Mouse (Mus musculus): ENCODE results near the gene Fbp1. TPM values are rescaled to one million over a fixed set of nuclear protein-coding genes. Genes with fewer than 3 reads are reported as not detected.
"Not testable (repeated sequence)": the region's sequence is repeated elsewhere in the genome, so short reads cannot be mapped to it uniquely, and the experiment has no call there.

Gene Fbp1
- polyA plus RNA-seq, 1 experiment from 2014 or later: 3.8 TPM

GRCm38 (mm10) chr13:62833341-62833740 is 54.7 kb downstream of the Fbp1 start:
- Histone ChIP-seq H3K9ac (ENCODE audit: low read length) (no peak overlapping the region), H3K27ac (replicated peaks) (no peak overlapping the region), H3K4me1 (replicated peaks; ENCODE audit: control insufficient read depth, insufficient read depth) (no peaks in the 10 kb centered on the region), H3K9me3 (ENCODE audit: control insufficient read depth, low read length) (no peaks in the 10 kb centered on the region), H3K27me3 (ENCODE audit: control insufficient read depth, insufficient read depth, low read length) (no peaks in the 10 kb centered on the region), H3K4me3 (ENCODE audit: low read depth, low read length) (no peak overlapping the region), H3K4me2 (replicated peaks; ENCODE audit: low read depth) (no peak overlapping the region), H3K36me3 (ENCODE audit: control insufficient read depth, insufficient read depth, low read length) (no peaks in the 10 kb centered on the region)
- DNase-seq (ENCODE audit: low spot score) (no peak), ATAC-seq (ENCODE audit: low FRiP score, low TSS enrichment) (no peak)
- no peak for TF ChIP-seq CTCF (IDR thresholded peaks at IDR 0.05; ENCODE audit: low read depth)
- no peak for TF ChIP-seq EP300 (optimal IDR thresholded peaks at IDR 0.05)
- WGBS: 34% methylated on average over 4 of the region's 4 CpGs

- ATAC-seq (ENCODE audit: low FRiP score, low TSS enrichment): no peak
- Histone ChIP-seq H3K27ac (replicated peaks) (no peak overlapping the region), H3K27me3 (ENCODE audit: control insufficient read depth, insufficient read depth, low read length) (no peaks in the 10 kb centered on the region), H3K36me3 (ENCODE audit: control insufficient read depth, insufficient read depth, low read length) (no peaks in the 10 kb centered on the region), H3K9me3 (ENCODE audit: control insufficient read depth, low read length) (no peaks in the 10 kb centered on the region), H3K4me2 (replicated peaks; ENCODE audit: low read depth) (no peak overlapping the region), H3K9ac (ENCODE audit: low read length) (no peak overlapping the region), H3K4me1 (replicated peaks; ENCODE audit: control insufficient read depth, insufficient read depth) (no peaks in the 10 kb centered on the region), H3K4me3 (ENCODE audit: low read depth, low read length) (no peak overlapping the region)
- WGBS: 66% methylated on average over 2 of the region's 2 CpGs
- no peak for TF ChIP-seq CTCF (IDR thresholded peaks at IDR 0.05; ENCODE audit: low read depth)
- no peak for TF ChIP-seq EP300 (optimal IDR thresholded peaks at IDR 0.05)
- no peak for DNase-seq (ENCODE audit: low spot score)
These were observed 55.8 kb downstream of the Fbp1 start for GRCm38 (mm10) chr13:62832239-62832638.

- H3K4me2 ChIP-seq (replicated peaks; ENCODE audit: low read depth); H3K4me1 ChIP-seq (replicated peaks; ENCODE audit: control insufficient read depth, insufficient read depth); H3K27me3 ChIP-seq (ENCODE audit: control insufficient read depth, insufficient read depth, low read length); H3K9ac ChIP-seq (ENCODE audit: low read length); H3K36me3 ChIP-seq (ENCODE audit: control insufficient read depth, insufficient read depth, low read length); ATAC-seq (ENCODE audit: low FRiP score, low TSS enrichment); DNase-seq (ENCODE audit: low spot score); H3K27ac ChIP-seq (replicated peaks); H3K9me3 ChIP-seq (ENCODE audit: control insufficient read depth, low read length); H3K4me3 ChIP-seq (ENCODE audit: low read depth, low read length): not testable (repeated sequence)
- 84% methylated on average over 3 of the region's 3 CpGs for WGBS
These were observed 72.4 kb downstream of the Fbp1 start for GRCm38 (mm10) chr13:62815705-62816104.

Other genes starting within 250 kb of the Fbp1 start
- gene Platr25, start 127.6 kb downstream of the Fbp1 start, polyA plus RNA-seq (2015; fragmentation: Nextera tagmentation; extraction: Ambion mirVana): 8.5 and 8.7 TPM in 2 replicates
- gene Gm5141, start 102.5 kb downstream of the Fbp1 start, polyA plus RNA-seq (2015; fragmentation: Nextera tagmentation; extraction: Ambion mirVana): 3.1 and 3.5 TPM in 2 replicates
- gene Fbp2, start 29.9 kb downstream of the Fbp1 start, polyA plus RNA-seq (2015; fragmentation: Nextera tagmentation; extraction: Ambion mirVana): 143 and 146 TPM in 2 replicates
- 101 TPM in 2 replicates for gene 2010111I01Rik, start 76.6 kb upstream of the Fbp1 start, polyA plus RNA-seq (2015; fragmentation: Nextera tagmentation; extraction: Ambion mirVana)

All from stomach, postnatal 0 days (tissue).